In the genomic region with DNA sequence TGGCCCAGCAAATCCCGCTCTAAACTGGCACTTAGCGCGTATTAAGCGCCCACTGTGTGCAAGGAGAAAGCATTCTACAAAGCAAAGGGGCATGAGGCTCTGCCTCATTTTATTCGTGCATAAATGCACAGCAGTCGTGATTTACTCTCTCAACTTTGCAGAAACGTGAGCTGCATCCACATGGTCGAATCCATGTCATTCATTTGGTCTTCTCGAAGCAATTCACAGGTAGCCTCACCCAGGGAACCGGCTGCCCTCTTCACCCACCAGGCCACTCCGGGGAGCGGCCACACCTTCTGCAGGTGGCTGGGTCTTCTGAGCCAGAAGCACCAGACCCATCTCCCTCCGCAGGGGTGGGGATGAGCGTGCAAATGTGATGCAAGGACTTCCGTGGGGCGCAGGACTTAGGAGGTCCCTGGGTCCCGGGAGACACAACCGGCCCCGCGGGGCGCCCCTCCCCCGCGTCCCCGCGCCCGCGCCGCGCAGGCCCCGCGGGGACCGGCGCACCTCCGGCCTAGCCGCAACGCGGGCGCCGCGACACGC, we compare ENCODE assay signal across 8 mouse cellular contexts. TPM values are rescaled to one million over a fixed set of nuclear protein-coding genes. Genes with fewer than 3 reads are reported as not detected.
DNase-seq lines count a peak whose midpoint lies in the region; ATAC-seq and TF ChIP-seq lines count a peak whose summit lies in the region.

No protein-coding gene starts in this region.

- H3K4me3 ChIP-seq in heart, embryonic 13.5 days: peak overlapping the region; percentile 89
- peak overlapping the region; percentile 77 for H3K4me3 ChIP-seq in left cerebral cortex, adult 2 months
- peak overlapping the region; percentile 20; the same call in 1 of the 2 replicates for H3K4me3 ChIP-seq in macrophage (ENCODE audit: inconsistent target)

- WGBS in heart, embryonic 13.5 days: 5% methylated on average over 41 of the region's 41 CpGs
- 14% methylated on average over 41 of the region's 41 CpGs for WGBS in macrophage (ENCODE audit: missing documents)

- no peak; the same call in 1 of the 2 replicates for ATAC-seq in heart, embryonic 13.5 days (ENCODE audit: extremely low read depth, insufficient number of reproducible peaks, low FRiP score, low TSS enrichment)

- H3K9me3 ChIP-seq in heart, embryonic 13.5 days: no peaks in the 10 kb centered on the region

- H3K36me3 ChIP-seq in heart, embryonic 13.5 days: no peaks in the 10 kb centered on the region
- no peaks in the 10 kb centered on the region for H3K36me3 ChIP-seq in macrophage (ENCODE audit: inconsistent target)
- H3K36me3 ChIP-seq in splenic B cell, adult 2 months (ENCODE audit: control insufficient read depth, insufficient read depth, low read length, poor library complexity, severe bottlenecking): no peaks in the 10 kb centered on the region

- DNase-seq in urinary bladder, adult 2 months (ENCODE audit: low spot score): peak; percentile 27
- no peak for DNase-seq in urinary bladder, postnatal 4 days (ENCODE audit: low spot score in 2 of 2)
- peak; percentile 55 for DNase-seq in cerebellum, adult 9-11 months
- peak; percentile 16 to 19 for DNase-seq in left cerebral cortex, adult 2 months (ENCODE audit: extremely low spot score in 1 of 2, low spot score in 2 of 2)
- DNase-seq in splenic B cell, adult 2 months (ENCODE audit: low read depth, low spot score): peak; percentile 16
- DNase-seq in gastrocnemius, adult 18-20 months (ENCODE audit: low spot score): no peak

- no peaks in the 10 kb centered on the region; the same call in 1 of the 2 replicates for H3K27me3 ChIP-seq in heart, embryonic 13.5 days (replicated peaks)
- no peaks in the 10 kb centered on the region; the same call in none of the 2 replicates for H3K27me3 ChIP-seq in splenic B cell, adult 2 months (ENCODE audit: control insufficient read depth, insufficient read depth, low read length, poor library complexity, severe bottlenecking)

- H3K4me1 ChIP-seq in heart, embryonic 13.5 days: peaks cover 35% of the 10 kb centered on the region

- no peak overlapping the region for H3K27ac ChIP-seq in heart, embryonic 13.5 days (replicated peaks)
- H3K27ac ChIP-seq in left cerebral cortex, adult 2 months: peak overlapping the region; percentile 57; the same call in 1 of the 2 replicates
- no peak overlapping the region for H3K27ac ChIP-seq in macrophage

- H3K4me2 ChIP-seq in heart, embryonic 13.5 days: peak overlapping the region; percentile 89

- no peaks in the 10 kb centered on the region for H3K79me2 ChIP-seq in macrophage (ENCODE audit: inconsistent target)

- no peak for TF ChIP-seq CTCF in left cerebral cortex, adult 2 months (IDR thresholded peaks at IDR 0.05)

- H3K9ac ChIP-seq in heart, embryonic 13.5 days: peak overlapping the region; percentile 93

- intact Hi-C loops in left cerebral cortex, adult 2 months (cut with DNase I): loop anchor here (10.0 kb wide), 1 partner anchor 517 kb away; no protein-coding TSS in a partner anchor

RNA-seq across cellular contexts. Expression of a gene that starts 0.9 kb away (rescaled TPM):
- polyA plus RNA-seq in urinary bladder, adult 2 months (2012; rRNA removed): 7.3 and 8.1 TPM in 2 replicates
- polyA plus RNA-seq in heart, embryonic 13.5 days (2015; fragmentation: Nextera tagmentation; extraction: Ambion mirVana): 11.5 and 12.9 TPM in 2 replicates
- total RNA-seq in left cerebral cortex, adult 2 months (2021): 10 to 100 TPM; 25.8 to 29.0 TPM
- 1 to 10 TPM in 1 of 26 experiments, under 1 TPM in 16, not detected in 9; 0.33 to 1.1 (median 0.49) TPM for total RNA-seq in macrophage (2018; cell fraction: chromatin; rRNA removed)
- 1 to 10 TPM; 1.3 to 2.9 (median 1.8) TPM for total RNA-seq in macrophage (2018; cell fraction: cytosol; rRNA removed)
- total RNA-seq in macrophage (2018; cell fraction: nucleus; rRNA removed): 1 to 10 TPM in 9 of 26 experiments, under 1 TPM in 17; 0.24 to 1.6 (median 0.80) TPM
- 0.96 to 2.7 TPM (median 1.0 TPM) in 3 replicates for polyA plus RNA-seq in macrophage (2018)
- under 1 TPM; 0.34 to 0.52 TPM for total RNA-seq in gastrocnemius, adult 18-20 months (2021)

Comparison
In these comparisons a context has a peak if more than half of its experiments do, and no peak if none do; other contexts are left out.
1. DNase-seq: peak in urinary bladder, adult 2 months (single experiment), cerebellum, adult 9-11 months (single experiment), left cerebral cortex, adult 2 months (2 of 2) and splenic B cell, adult 2 months (single experiment); none in urinary bladder, postnatal 4 days (0 of 2) and gastrocnemius, adult 18-20 months (single experiment).
2. H3K4me3 ChIP-seq: peak in every context shown above with its lines; median percentile 89 in heart, embryonic 13.5 days; 77 in left cerebral cortex, adult 2 months; 20 in macrophage.